8 mouse cellular contexts compared by ENCODE assay signal in genomic region chr7:83230496-83231325, GRCm38 (mm10).
A peak's percentile ranks its signal among the peaks of the same experiment; 100 is the strongest.
DNase-seq lines count a peak whose midpoint lies in the region; ATAC-seq and TF ChIP-seq lines count a peak whose summit lies in the region.

No protein-coding gene starts in this region.

- no peak for DNase-seq in heart, postnatal 25 days (ENCODE audit: low spot score)
- peak; percentile 41 for DNase-seq in kidney, postnatal 10 days
- peak; percentile 81 for DNase-seq in limb, embryonic 14.5 days (ENCODE audit: low spot score)
- no peak for DNase-seq in testis, postnatal 14 days (ENCODE audit: low spot score)
- DNase-seq in midbrain, embryonic 11.5 days (ENCODE audit: low spot score, missing footprints): no peak

- 59% methylated on average over 3 of the region's 3 CpGs for WGBS in heart, embryonic 13.5 days
- WGBS in heart, embryonic 14.5 days: 69% methylated on average over 3 of the region's 3 CpGs
- 41% methylated on average over 3 of the region's 3 CpGs for WGBS in limb, embryonic 14.5 days
- 82% methylated on average over 3 of the region's 3 CpGs for WGBS in midbrain, embryonic 11.5 days

- ATAC-seq in heart, embryonic 13.5 days (ENCODE audit: extremely low read depth, insufficient number of reproducible peaks, low FRiP score, low TSS enrichment): no peak; the same call in 1 of the 2 replicates
- no peak for ATAC-seq in heart, embryonic 14.5 days (ENCODE audit: insufficient number of reproducible peaks, insufficient read depth, low FRiP score, low read depth)
- peak; percentile 61 for ATAC-seq in limb, embryonic 14.5 days (ENCODE audit: low FRiP score, low read depth)
- ATAC-seq in midbrain, embryonic 11.5 days (ENCODE audit: low FRiP score): no peak
- ATAC-seq in monocyte, adult 5-6 weeks (replicated peaks; ENCODE audit: insufficient number of reproducible peaks, low FRiP score, low TSS enrichment, poor library complexity, severe bottlenecking): no peak

- H3K9me3 ChIP-seq in heart, embryonic 13.5 days: peaks cover 6% of the 10 kb centered on the region
- H3K9me3 ChIP-seq in heart, embryonic 14.5 days (ENCODE audit: control insufficient read depth, low read length): peaks cover 6% of the 10 kb centered on the region; the same call in 1 of the 2 replicates
- peaks cover 7% of the 10 kb centered on the region; the same call in 1 of the 2 replicates for H3K9me3 ChIP-seq in limb, embryonic 14.5 days (ENCODE audit: control insufficient read depth, low read length)
- peaks cover 5% of the 10 kb centered on the region; the same call in 1 of the 2 replicates for H3K9me3 ChIP-seq in midbrain, embryonic 11.5 days (ENCODE audit: control insufficient read depth, low read length)

- no peak overlapping the region for H3K4me3 ChIP-seq in heart, embryonic 13.5 days
- H3K4me3 ChIP-seq in heart, embryonic 14.5 days (ENCODE audit: control insufficient read depth in 1 of 2, insufficient read depth in 1 of 2, low read depth in 1 of 2, low read length in 2 of 2): no peak overlapping the region
- no peak overlapping the region for H3K4me3 ChIP-seq in limb, embryonic 14.5 days (replicated peaks; ENCODE audit: low read length)
- no peak overlapping the region for H3K4me3 ChIP-seq in midbrain, embryonic 11.5 days (ENCODE audit: low read depth, low read length)

- H3K4me2 ChIP-seq in heart, embryonic 13.5 days: no peak overlapping the region
- no peak overlapping the region for H3K4me2 ChIP-seq in heart, embryonic 14.5 days (ENCODE audit: low read length)
- H3K4me2 ChIP-seq in limb, embryonic 14.5 days (replicated peaks; ENCODE audit: low read depth, low read length, severe bottlenecking): no peak overlapping the region
- H3K4me2 ChIP-seq in midbrain, embryonic 11.5 days: no peak overlapping the region

- H3K9ac ChIP-seq in heart, embryonic 13.5 days: no peak overlapping the region
- H3K9ac ChIP-seq in heart, embryonic 14.5 days (ENCODE audit: low read length): no peak overlapping the region
- no peak overlapping the region for H3K9ac ChIP-seq in limb, embryonic 14.5 days (ENCODE audit: low read depth, low read length, severe bottlenecking)
- no peak overlapping the region for H3K9ac ChIP-seq in midbrain, embryonic 11.5 days (ENCODE audit: low read length)

- intact Hi-C loops in heart, postnatal 25 days (cut with DNase I): no loop called here

- H3K36me3 ChIP-seq in heart, embryonic 13.5 days: no peaks in the 10 kb centered on the region
- H3K36me3 ChIP-seq in heart, embryonic 14.5 days (ENCODE audit: control insufficient read depth, insufficient read depth, low read length): no peaks in the 10 kb centered on the region
- no peaks in the 10 kb centered on the region for H3K36me3 ChIP-seq in limb, embryonic 14.5 days (ENCODE audit: control insufficient read depth, insufficient read depth, low read length)
- no peaks in the 10 kb centered on the region for H3K36me3 ChIP-seq in midbrain, embryonic 11.5 days (ENCODE audit: control insufficient read depth, insufficient read depth, low read length)

- no peaks in the 10 kb centered on the region for H3K27me3 ChIP-seq in heart, embryonic 13.5 days (replicated peaks)
- H3K27me3 ChIP-seq in heart, embryonic 14.5 days (ENCODE audit: control insufficient read depth, insufficient read depth, low read length): no peaks in the 10 kb centered on the region
- no peaks in the 10 kb centered on the region for H3K27me3 ChIP-seq in limb, embryonic 14.5 days (ENCODE audit: control insufficient read depth, insufficient read depth, low read length)
- H3K27me3 ChIP-seq in midbrain, embryonic 11.5 days (ENCODE audit: control insufficient read depth, insufficient read depth, low read length): no peaks in the 10 kb centered on the region

- peaks cover 10% of the 10 kb centered on the region for H3K4me1 ChIP-seq in heart, embryonic 13.5 days
- H3K4me1 ChIP-seq in heart, embryonic 14.5 days (ENCODE audit: control insufficient read depth in 2 of 2, insufficient read depth in 2 of 2, low read length in 2 of 2): peaks cover 3 to 8% of the 10 kb centered on the region in 2 experiments; a peak in 2 of 4 replicates
- peaks cover 25% of the 10 kb centered on the region for H3K4me1 ChIP-seq in limb, embryonic 14.5 days (ENCODE audit: control insufficient read depth, insufficient read depth, low read length)
- no peaks in the 10 kb centered on the region for H3K4me1 ChIP-seq in midbrain, embryonic 11.5 days (ENCODE audit: control insufficient read depth, insufficient read depth, low read length)

- peak overlapping the region; percentile 40 for H3K27ac ChIP-seq in heart, embryonic 13.5 days (replicated peaks)
- peak overlapping the region; percentile 42 to 52; a peak in 3 of 4 replicates for H3K27ac ChIP-seq in heart, embryonic 14.5 days (replicated peaks in 1 of 2; ENCODE audit: control insufficient read depth in 1 of 2, insufficient read depth in 1 of 2, low read depth in 2 of 2, low read length in 2 of 2)
- no peak overlapping the region; the same call in 1 of the 2 replicates for H3K27ac ChIP-seq in limb, embryonic 14.5 days (replicated peaks; ENCODE audit: low read depth, low read length)
- H3K27ac ChIP-seq in midbrain, embryonic 11.5 days (ENCODE audit: low read depth, low read length): no peak overlapping the region

- TF ChIP-seq POLR2A in limb, embryonic 14.5 days (IDR thresholded peaks at IDR 0.05; ENCODE audit: borderline replicate concordance, extremely low read depth, insufficient read depth, insufficient read length): no peak

Comparison
In these comparisons a context has a peak if more than half of its experiments do, and no peak if none do; other contexts are left out.
1. H3K27ac ChIP-seq: peak in heart, embryonic 13.5 days (single experiment) and heart, embryonic 14.5 days (2 of 2); none in limb, embryonic 14.5 days (single experiment) and midbrain, embryonic 11.5 days (single experiment).
2. DNase-seq: peak in kidney, postnatal 10 days (single experiment) and limb, embryonic 14.5 days (single experiment); none in heart, postnatal 25 days (single experiment), testis, postnatal 14 days (single experiment) and midbrain, embryonic 11.5 days (single experiment).